Mouse (Mus musculus): ENCODE results near the gene Cep128. TPM values are rescaled to one million over a fixed set of nuclear protein-coding genes. Genes with fewer than 3 reads are reported as not detected.

The Cep128 gene
- total and polyA plus RNA-seq, 3 experiments = 12.7 to 40.1 (median 23.3) TPM

DNA sequence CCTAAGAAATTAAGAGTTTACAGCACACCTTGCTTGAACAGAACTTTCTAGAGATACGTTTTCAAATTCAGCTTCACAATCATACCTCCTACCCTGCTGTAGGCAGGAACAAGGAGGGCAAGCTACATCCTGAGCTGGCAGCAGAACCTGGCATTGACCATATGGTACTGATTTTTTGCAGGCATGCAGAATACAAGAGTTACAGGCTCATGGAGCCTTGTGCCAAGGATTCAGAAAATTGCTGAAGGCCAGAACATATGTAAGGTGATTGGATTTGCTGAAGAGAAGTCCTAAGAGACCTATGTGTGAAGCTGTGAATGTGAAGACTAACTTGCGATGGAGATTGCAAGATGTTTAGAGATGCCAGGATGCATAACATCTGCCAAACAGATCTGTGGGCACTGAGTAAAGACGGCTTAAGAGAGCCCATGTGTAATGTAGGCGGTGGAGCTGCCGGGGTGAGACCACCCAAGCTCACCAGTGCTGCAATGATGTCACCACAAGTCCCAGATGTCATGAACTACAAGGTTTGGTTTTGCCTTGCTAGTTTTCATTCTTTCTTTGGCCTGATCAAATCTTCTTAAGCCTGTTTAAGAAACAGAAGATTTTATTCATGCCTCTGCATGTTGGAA, 422.7 kb downstream of the Cep128 start:
- TF ChIP-seq SMC3 (IDR thresholded peaks at IDR 0.05; ENCODE audit: low read depth, low read length) (no peak), ZMIZ1 (IDR thresholded peaks at IDR 0.05; ENCODE audit: low read depth, low read length) (no peak), ZKSCAN1 (IDR thresholded peaks at IDR 0.05; ENCODE audit: low read depth, low read length) (no peak), RAD21 (IDR thresholded peaks at IDR 0.05; ENCODE audit: low read depth, low read length) (no peak), HCFC1 (IDR thresholded peaks at IDR 0.05; ENCODE audit: low read depth, low read length) (no peak), CHD2 (IDR thresholded peaks at IDR 0.05; ENCODE audit: low read length) (no peak)
- Histone ChIP-seq H3K27ac (ENCODE audit: control insufficient read depth, low read depth, low read length) (no peak overlapping the region), H3K79me2 (ENCODE audit: control insufficient read depth, insufficient read depth, low read length, poor library complexity) (no peaks in the 10 kb centered on the region), H3K9me3 (replicated peaks; ENCODE audit: insufficient read depth, low read length) (no peaks in the 10 kb centered on the region), H3K36me3 (ENCODE audit: control insufficient read depth in 1 of 2, insufficient read depth in 2 of 2, low read length in 2 of 2) (no peaks in the 10 kb centered on the region), H3K9ac (ENCODE audit: control insufficient read depth, low read depth, low read length, poor library complexity, severe bottlenecking) (no peak overlapping the region), H3K4me1 (ENCODE audit: control insufficient read depth in 1 of 2, insufficient read depth in 2 of 2, low read length in 2 of 2) (no peaks in the 10 kb centered on the region), H3K4me3 (ENCODE audit: control insufficient read depth in 1 of 2, insufficient read depth in 1 of 2, low read depth in 2 of 2, low read length in 2 of 2) (no peak overlapping the region), H3K27me3 (ENCODE audit: control insufficient read depth in 1 of 2, insufficient read depth in 2 of 2, low read length in 2 of 2) (no peaks in the 10 kb centered on the region)
- no peak for DNase-seq (ENCODE audit: low read depth, low spot score)

DNA sequence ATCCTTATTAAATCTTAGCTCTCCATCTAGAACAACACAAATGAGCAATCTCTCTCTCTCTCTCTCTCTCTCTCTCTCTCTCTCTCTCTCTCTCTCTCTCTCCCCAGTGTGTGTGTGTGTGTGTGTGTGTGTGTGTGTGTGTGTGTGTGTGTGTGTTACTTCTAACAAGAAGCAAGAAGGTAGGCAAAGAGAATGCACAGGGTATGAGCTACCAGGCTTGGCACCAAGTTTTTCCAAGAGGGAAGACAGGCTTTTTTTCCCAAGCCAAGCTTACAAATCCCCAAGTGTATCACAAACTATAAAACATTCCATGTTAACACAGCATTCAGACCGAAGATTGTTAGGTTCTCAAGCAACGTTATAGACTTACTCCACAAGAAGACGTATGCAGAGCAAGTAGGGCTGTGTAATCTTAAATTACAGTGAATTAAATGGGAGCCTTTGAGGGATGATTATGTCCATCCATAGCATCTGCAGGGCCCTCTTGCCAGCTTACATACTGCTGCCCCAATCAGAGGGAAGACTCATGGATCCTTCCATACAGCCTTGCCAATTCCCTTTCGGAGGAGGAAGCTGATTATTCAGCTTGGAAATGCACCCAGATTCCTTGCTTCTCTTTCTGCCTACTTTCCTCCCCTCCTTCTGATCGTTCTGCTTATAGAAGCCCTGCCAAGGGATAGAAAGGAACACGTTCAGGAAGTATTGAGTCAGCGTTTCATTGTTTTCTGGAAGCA, 429.3 kb downstream of the Cep128 start:
- DNase-seq (ENCODE audit: low read depth, low spot score) = no peak
- no peak overlapping the region for H3K4me3 ChIP-seq (ENCODE audit: control insufficient read depth in 1 of 2, insufficient read depth in 1 of 2, low read depth in 2 of 2, low read length in 2 of 2)
- no peaks in the 10 kb centered on the region for H3K4me1 ChIP-seq (ENCODE audit: control insufficient read depth in 1 of 2, insufficient read depth in 2 of 2, low read length in 2 of 2)
- H3K27ac ChIP-seq (ENCODE audit: control insufficient read depth, low read depth, low read length) = no peak overlapping the region
- no peaks in the 10 kb centered on the region for H3K36me3 ChIP-seq (ENCODE audit: control insufficient read depth in 1 of 2, insufficient read depth in 2 of 2, low read length in 2 of 2)
- H3K79me2 ChIP-seq (ENCODE audit: control insufficient read depth, insufficient read depth, low read length, poor library complexity) = no peaks in the 10 kb centered on the region
- no peaks in the 10 kb centered on the region for H3K9me3 ChIP-seq (replicated peaks; ENCODE audit: insufficient read depth, low read length)
- H3K9ac ChIP-seq (ENCODE audit: control insufficient read depth, low read depth, low read length, poor library complexity, severe bottlenecking) = no peak overlapping the region
- no peaks in the 10 kb centered on the region for H3K27me3 ChIP-seq (ENCODE audit: control insufficient read depth in 1 of 2, insufficient read depth in 2 of 2, low read length in 2 of 2)
- TF ChIP-seq NELFE (IDR thresholded peaks at IDR 0.05; ENCODE audit: low read depth, low read length) (no peak), POLR2A (IDR thresholded peaks at IDR 0.05; ENCODE audit: control insufficient read depth in 1 of 2, insufficient read depth in 1 of 2, low read depth in 1 of 2, low read length in 2 of 2, poor library complexity in 1 of 2) (no peak), CHD1 (IDR thresholded peaks at IDR 0.05; ENCODE audit: low read depth, low read length) (no peak), RCOR1 (IDR thresholded peaks at IDR 0.05; ENCODE audit: low read depth, low read length) (no peak), MYB (IDR thresholded peaks at IDR 0.05; ENCODE audit: low read depth, low read length) (no peak), MAZ (IDR thresholded peaks at IDR 0.05; ENCODE audit: low read depth, low read length) (no peak)

Other genes starting within 250 kb of the Cep128 start
- not detected in 2 replicates for gene Tshr, start 154 bp upstream of the Cep128 start, total RNA-seq (2012; rRNA removed)
- gene Tshr, start 154 bp upstream of the Cep128 start, polyA plus RNA-seq (2012; ENCODE audit: insufficient read depth in 1 of 2, insufficient read length in 2 of 2, low read depth in 1 of 2, low replicate concordance in 2 of 2, missing spikeins in 1 of 2) = not detected
- gene Gtf2a1, start 206.1 kb upstream of the Cep128 start, total RNA-seq (2012; rRNA removed) = 15.3 and 18.8 TPM in 2 replicates
- gene Gtf2a1, start 206.1 kb upstream of the Cep128 start, polyA plus RNA-seq (2012; ENCODE audit: insufficient read depth in 1 of 2, insufficient read length in 2 of 2, low read depth in 1 of 2, low replicate concordance in 2 of 2, missing spikeins in 1 of 2) = 10 to 100 TPM in 1 of 2 experiments, not detected in 1; 14.3 TPM